Mouse (Mus musculus): Measurements from ENCODE around the gene Rnf38. TPM values are rescaled to one million over a fixed set of nuclear protein-coding genes. Genes with fewer than 3 reads are reported as not detected.

Rnf38 gene
- polyA plus RNA-seq (2015; fragmentation: Illumina TruSeq; extraction: RNeasy Lipid Tissue Mini Kit (QIAGEN cat#74804); ENCODE audit: low read depth, low replicate concordance) = 36.7 TPM

DNA sequence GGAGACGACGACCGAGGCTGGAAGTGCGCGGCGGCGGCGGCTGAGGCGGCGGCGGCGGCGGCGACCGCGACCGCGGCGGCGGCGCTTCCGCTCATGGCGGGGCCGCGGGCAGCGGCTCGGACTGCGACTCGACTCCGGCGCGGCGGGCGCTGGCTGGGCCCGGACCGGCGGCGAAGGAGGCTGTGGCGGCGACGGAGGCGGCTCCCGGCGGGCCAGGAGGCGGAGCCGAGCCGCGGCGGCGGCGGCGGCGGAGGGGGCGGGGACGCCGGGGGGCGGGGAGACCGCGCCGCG, at the start of gene Rnf38:
Gene Rnf38 (minus strand): TSS at position 77 of the 291 bp plus-strand sequence.

GRCm38 (mm10) chr4:44083945-44084344, 149.6 kb downstream of the Rnf38 start, which contains the start of gene Gne:
Gene Gne (minus strand): TSS chr4:44084177.

Other genes with a start within 250 kb of the Rnf38 start
- gene Clta, start 229.3 kb downstream of the Rnf38 start, polyA plus RNA-seq (2015; fragmentation: Illumina TruSeq; extraction: RNeasy Lipid Tissue Mini Kit (QIAGEN cat#74804); ENCODE audit: low read depth, low replicate concordance) = 398 TPM
- 22.7 TPM for gene Gne, start 149.6 kb downstream of the Rnf38 start, polyA plus RNA-seq (2015; fragmentation: Illumina TruSeq; extraction: RNeasy Lipid Tissue Mini Kit (QIAGEN cat#74804); ENCODE audit: low read depth, low replicate concordance)
- 0.86 TPM for gene Melk, start 67.1 kb upstream of the Rnf38 start, polyA plus RNA-seq (2015; fragmentation: Illumina TruSeq; extraction: RNeasy Lipid Tissue Mini Kit (QIAGEN cat#74804); ENCODE audit: low read depth, low replicate concordance)